Comparison of ENCODE assay signal across 9 mouse cellular contexts in genomic region chr3:108287811-108288805, GRCm38 (mm10). TPM values are rescaled to one million over a fixed set of nuclear protein-coding genes. Genes with fewer than 3 reads are reported as not detected.
A peak's percentile ranks its signal among the peaks of the same experiment; 100 is the strongest.
DNase-seq lines count a peak whose midpoint lies in the region; ATAC-seq and TF ChIP-seq lines count a peak whose summit lies in the region.
"Had no signal": no experiment of that assay in that cellular context is flagged by ENCODE, and none has a peak within 500 bp of the region (broad histone marks: within the 10 kb centered on the region; RNA-seq: fewer than 3 reads in every experiment).

No protein-coding gene starts in this region.

- ATAC-seq in heart, embryonic 13.5 days (ENCODE audit: extremely low read depth, insufficient number of reproducible peaks, low FRiP score, low TSS enrichment), result no peak
- ATAC-seq in hindbrain, embryonic 12.5 days (ENCODE audit: low FRiP score), result no peak
- peak; percentile 36 for ATAC-seq in liver, embryonic 16.5 days (ENCODE audit: low read depth)
- no peak for ATAC-seq in neural tube, embryonic 15.5 days (ENCODE audit: low FRiP score)

- peak overlapping the region; percentile 39 for H3K4me2 ChIP-seq in heart, embryonic 13.5 days
- H3K4me2 ChIP-seq in hindbrain, embryonic 12.5 days (replicated peaks), result peak overlapping the region; percentile 35
- no peak overlapping the region for H3K4me2 ChIP-seq in liver, embryonic 16.5 days (ENCODE audit: low read depth, low read length)
- H3K4me2 ChIP-seq in neural tube, embryonic 15.5 days, result peak overlapping the region; percentile 44

- peaks cover 81% of the 10 kb centered on the region for H3K4me1 ChIP-seq in heart, embryonic 13.5 days
- peaks cover 22% of the 10 kb centered on the region for H3K4me1 ChIP-seq in cortical plate, adult 2 months (ENCODE audit: control insufficient read depth, insufficient read depth, low read length)
- H3K4me1 ChIP-seq in hindbrain, embryonic 12.5 days, result peaks cover 65% of the 10 kb centered on the region
- peaks cover 14% of the 10 kb centered on the region for H3K4me1 ChIP-seq in liver, embryonic 16.5 days (ENCODE audit: control insufficient read depth, low read depth, low read length)
- peaks cover 69% of the 10 kb centered on the region for H3K4me1 ChIP-seq in neural tube, embryonic 15.5 days

- no peak for TF ChIP-seq CTCF in cortical plate, adult 2 months (IDR thresholded peaks at IDR 0.05; ENCODE audit: extremely low read depth, insufficient read depth, low read length)

- H3K4me3 ChIP-seq in heart, embryonic 13.5 days, result no peak overlapping the region
- H3K4me3 ChIP-seq in cortical plate, adult 2 months (ENCODE audit: insufficient read depth, low read length), result peak overlapping the region; percentile 1; the same call in 1 of the 2 replicates
- 0 out of 2 replicates have a peak overlapping the region, but pooled peaks have one; percentile 3 for H3K4me3 ChIP-seq in hindbrain, embryonic 12.5 days
- H3K4me3 ChIP-seq in liver, embryonic 16.5 days (ENCODE audit: low read depth, low read length), result no peak overlapping the region
- no peak overlapping the region; the same call in 1 of the 2 replicates for H3K4me3 ChIP-seq in neural tube, embryonic 15.5 days (replicated peaks)

- intact Hi-C loops in heart, postnatal 25 days (cut with DNase I), result no loop called here

- no peaks in the 10 kb centered on the region for H3K27me3 ChIP-seq in heart, embryonic 13.5 days (replicated peaks)
- no peaks in the 10 kb centered on the region for H3K27me3 ChIP-seq in hindbrain, embryonic 12.5 days
- H3K27me3 ChIP-seq in liver, embryonic 16.5 days (ENCODE audit: control insufficient read depth, insufficient read depth, low read depth, low read length), result peaks cover 28% of the 10 kb centered on the region
- no peaks in the 10 kb centered on the region for H3K27me3 ChIP-seq in neural tube, embryonic 15.5 days (replicated peaks)

- H3K27ac ChIP-seq in heart, embryonic 13.5 days (replicated peaks), result peak overlapping the region; percentile 70
- H3K27ac ChIP-seq in cortical plate, adult 2 months (ENCODE audit: insufficient read depth, low read length), result peak overlapping the region; percentile 79
- peak overlapping the region; percentile 60 for H3K27ac ChIP-seq in hindbrain, embryonic 12.5 days
- peak overlapping the region; percentile 9 for H3K27ac ChIP-seq in liver, embryonic 16.5 days (ENCODE audit: low read length)
- peak overlapping the region; percentile 67 for H3K27ac ChIP-seq in neural tube, embryonic 15.5 days (replicated peaks)

- WGBS in heart, embryonic 13.5 days, result 31% methylated on average over 17 of the region's 17 CpGs
- 10% methylated on average over 17 of the region's 17 CpGs for WGBS in hindbrain, embryonic 12.5 days
- WGBS in liver, embryonic 16.5 days (ENCODE audit: insufficient replicate concordance), result 62% methylated on average over 17 of the region's 17 CpGs
- 11% methylated on average over 17 of the region's 17 CpGs for WGBS in neural tube, embryonic 15.5 days

- TF ChIP-seq POLR2A in cortical plate, adult 2 months (IDR thresholded peaks at IDR 0.05; ENCODE audit: extremely low read depth, insufficient read depth, low read length), result no peak

- H3K9ac ChIP-seq in heart, embryonic 13.5 days, result peak overlapping the region; percentile 68
- peak overlapping the region; percentile 33 for H3K9ac ChIP-seq in hindbrain, embryonic 12.5 days
- H3K9ac ChIP-seq in liver, embryonic 16.5 days (ENCODE audit: low read depth, low read length), result no peak overlapping the region
- H3K9ac ChIP-seq in neural tube, embryonic 15.5 days (replicated peaks), result peak overlapping the region; percentile 18; the same call in 1 of the 2 replicates

- no peaks in the 10 kb centered on the region; the same call in 1 of the 2 replicates for H3K36me3 ChIP-seq in heart, embryonic 13.5 days
- H3K36me3 ChIP-seq in hindbrain, embryonic 12.5 days, result no peaks in the 10 kb centered on the region
- no peaks in the 10 kb centered on the region for H3K36me3 ChIP-seq in liver, embryonic 16.5 days (ENCODE audit: control insufficient read depth, insufficient read depth)
- H3K36me3 ChIP-seq in neural tube, embryonic 15.5 days, result no peaks in the 10 kb centered on the region
- H3K36me3 ChIP-seq: G1E had no signal

- no peak for DNase-seq in heart, postnatal 25 days (ENCODE audit: low spot score)
- no peak for DNase-seq in c-Kit-positive CD71-positive TER-119-positive erythroid progenitor cells, embryonic 14.5 days (ENCODE audit: low spot score)
- DNase-seq in spleen, postnatal 4 days (ENCODE audit: low spot score in 2 of 2), result no peak

- H3K9me3 ChIP-seq in heart, embryonic 13.5 days, result no peaks in the 10 kb centered on the region
- H3K9me3 ChIP-seq in hindbrain, embryonic 12.5 days (replicated peaks), result no peaks in the 10 kb centered on the region
- H3K9me3 ChIP-seq in liver, embryonic 16.5 days (replicated peaks; ENCODE audit: control insufficient read depth, low read length), result no peaks in the 10 kb centered on the region
- no peaks in the 10 kb centered on the region for H3K9me3 ChIP-seq in neural tube, embryonic 15.5 days (replicated peaks)
- H3K9me3 ChIP-seq: G1E had no signal

RNA-seq across cellular contexts. Expression of gene Sort1, which starts 4.2 kb away (rescaled TPM):
- 8.9 and 11.9 TPM in 2 replicates for polyA plus RNA-seq in heart, embryonic 13.5 days (2015; fragmentation: Nextera tagmentation; extraction: Ambion mirVana)
- total RNA-seq in heart, postnatal 25 days (2021), result 10 to 100 TPM; 17.1 to 18.9 TPM
- 197 and 198 TPM in 2 replicates for polyA plus RNA-seq in cortical plate, adult 2 months (2012; rRNA removed)
- 35.0 TPM in 2 replicates for polyA plus RNA-seq in hindbrain, embryonic 12.5 days (2016; fragmentation: Nextera tagmentation; extraction: Ambion mirVana)
- polyA plus RNA-seq in liver, embryonic 16.5 days (2015; fragmentation: Nextera tagmentation; extraction: Ambion mirVana), result 1.8 and 2.5 TPM in 2 replicates
- polyA plus RNA-seq in neural tube, embryonic 15.5 days (2015; fragmentation: Nextera tagmentation; extraction: Ambion mirVana), result 13.6 and 17.0 TPM in 2 replicates

RNA-seq across cellular contexts. Expression of gene Psma5, which starts 31.4 kb away (rescaled TPM):
- 213 and 243 TPM in 2 replicates for polyA plus RNA-seq in heart, embryonic 13.5 days (2015; fragmentation: Nextera tagmentation; extraction: Ambion mirVana)
- total RNA-seq in heart, postnatal 25 days (2021), result 10 to 100 TPM; 52.5 to 53.8 TPM
- 114 and 121 TPM in 2 replicates for polyA plus RNA-seq in cortical plate, adult 2 months (2012; rRNA removed)
- 205 and 218 TPM in 2 replicates for polyA plus RNA-seq in hindbrain, embryonic 12.5 days (2016; fragmentation: Nextera tagmentation; extraction: Ambion mirVana)
- polyA plus RNA-seq in liver, embryonic 16.5 days (2015; fragmentation: Nextera tagmentation; extraction: Ambion mirVana), result 126 and 136 TPM in 2 replicates
- 239 and 254 TPM in 2 replicates for polyA plus RNA-seq in neural tube, embryonic 15.5 days (2015; fragmentation: Nextera tagmentation; extraction: Ambion mirVana)

Comparison
In these comparisons a context has a peak if more than half of its experiments do, and no peak if none do; other contexts are left out.
1. H3K27ac ChIP-seq: peak in every context shown above with its lines; median percentile 79 in cortical plate, adult 2 months; 70 in heart, embryonic 13.5 days; 67 in neural tube, embryonic 15.5 days; 60 in hindbrain, embryonic 12.5 days; 9 in liver, embryonic 16.5 days.
2. H3K4me3 ChIP-seq: peak in cortical plate, adult 2 months (single experiment) and hindbrain, embryonic 12.5 days (single experiment); none in heart, embryonic 13.5 days (single experiment), liver, embryonic 16.5 days (single experiment) and neural tube, embryonic 15.5 days (single experiment).